Mouse (Mus musculus): Measurements from ENCODE around the gene Fads6. TPM values are rescaled to one million over a fixed set of nuclear protein-coding genes. Genes with fewer than 3 reads are reported as not detected.

Gene Fads6
- polyA plus RNA-seq, 1 experiment, result 0.71 TPM

- H3K4me3 ChIP-seq (ENCODE audit: low read depth, low read length), result no peak overlapping the region
Observed at GRCm38 (mm10) chr11:115271481-115271880, 26.0 kb downstream of the Fads6 start.

GRCm38 (mm10) chr11:115271052-115271451 lies 26.4 kb downstream of the Fads6 start:
- peaks cover 4% of the 10 kb centered on the region; the same call in 1 of the 2 replicates for H3K36me3 ChIP-seq (ENCODE audit: control insufficient read depth, insufficient read depth, low read length)
- WGBS, result 84% methylated on average over 9 of the region's 9 CpGs
- H3K27ac ChIP-seq (ENCODE audit: insufficient read depth, low read depth, low read length), result no peak overlapping the region
- peaks cover 21% of the 10 kb centered on the region for H3K27me3 ChIP-seq (ENCODE audit: control insufficient read depth, insufficient read depth, low read length)
- TF ChIP-seq CTCF (IDR thresholded peaks at IDR 0.05; ENCODE audit: extremely low read depth, insufficient read length, insufficient replicate concordance, low read depth, low read length), result no peak
- no peak for TF ChIP-seq POLR2A (IDR thresholded peaks at IDR 0.05; ENCODE audit: low read depth, low read length)
- peaks cover 6% of the 10 kb centered on the region for H3K4me1 ChIP-seq (ENCODE audit: control insufficient read depth, insufficient read depth, insufficient read length, low read length)
- no peak overlapping the region for H3K4me3 ChIP-seq (ENCODE audit: low read depth, low read length)

More at GRCm38 (mm10) chr11:115271481-115271880, 26.0 kb downstream of the Fads6 start:
- TF ChIP-seq POLR2A (IDR thresholded peaks at IDR 0.05; ENCODE audit: low read depth, low read length) (no peak), CTCF (IDR thresholded peaks at IDR 0.05; ENCODE audit: extremely low read depth, insufficient read length, insufficient replicate concordance, low read depth, low read length) (no peak)
- WGBS, result 84% methylated on average over 10 of the region's 10 CpGs
- H3K27ac ChIP-seq (ENCODE audit: insufficient read depth, low read depth, low read length), result no peak overlapping the region
- peaks cover 17% of the 10 kb centered on the region for H3K27me3 ChIP-seq (ENCODE audit: control insufficient read depth, insufficient read depth, low read length)
- peaks cover 10% of the 10 kb centered on the region for H3K4me1 ChIP-seq (ENCODE audit: control insufficient read depth, insufficient read depth, insufficient read length, low read length)
- peaks cover 4% of the 10 kb centered on the region; the same call in 1 of the 2 replicates for H3K36me3 ChIP-seq (ENCODE audit: control insufficient read depth, insufficient read depth, low read length)

DNA sequence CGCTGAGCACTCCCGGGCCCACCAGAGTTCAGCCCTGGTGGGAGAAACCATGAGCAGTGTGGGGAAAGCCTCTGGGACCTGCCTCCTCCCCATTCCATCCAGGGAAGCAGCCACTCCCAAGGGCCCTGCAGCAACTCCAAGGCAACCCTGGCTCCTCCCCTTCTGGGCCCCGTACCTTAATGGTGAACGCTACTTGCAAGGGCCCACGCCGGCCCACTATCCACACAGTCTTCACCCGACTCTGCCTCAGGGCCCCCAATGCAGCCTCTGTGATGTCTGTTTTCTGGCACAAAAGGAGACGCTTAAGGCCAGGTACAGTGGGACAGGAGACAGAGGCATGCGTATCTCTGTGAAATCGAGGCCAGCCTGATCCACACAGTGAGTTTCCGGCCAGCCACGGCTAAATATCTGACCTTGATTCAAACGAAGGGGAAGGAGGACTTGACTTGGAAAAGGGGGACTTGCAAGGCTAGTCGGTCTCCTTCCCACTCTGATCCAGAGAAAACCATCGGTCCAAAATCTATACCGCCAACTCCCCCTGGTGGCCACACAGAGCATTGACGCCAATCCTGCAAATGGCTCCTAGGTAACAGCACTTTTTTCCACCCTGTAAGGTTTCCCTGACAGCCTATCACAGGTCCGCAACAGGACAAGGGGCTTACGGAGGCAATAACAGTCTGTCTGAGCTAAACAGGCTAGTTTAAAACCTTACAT lies 27.2 kb downstream of the Fads6 start:
- Histone ChIP-seq H3K4me3 (ENCODE audit: low read depth, low read length) (no peak overlapping the region), H3K27me3 (ENCODE audit: control insufficient read depth, insufficient read depth, low read length) (peaks cover 28% of the 10 kb centered on the region), H3K27ac (ENCODE audit: insufficient read depth, low read depth, low read length) (no peak overlapping the region), H3K36me3 (ENCODE audit: control insufficient read depth, insufficient read depth, low read length) (peaks cover 4% of the 10 kb centered on the region; the same call in 1 of the 2 replicates), H3K4me1 (ENCODE audit: control insufficient read depth, insufficient read depth, insufficient read length, low read length) (peaks cover 4% of the 10 kb centered on the region; the same call in 1 of the 2 replicates)
- WGBS, result 40% methylated on average over 19 of the region's 19 CpGs
- TF ChIP-seq CTCF (IDR thresholded peaks at IDR 0.05; ENCODE audit: extremely low read depth, insufficient read length, insufficient replicate concordance, low read depth, low read length) (peak; percentile 95; the same call in 1 of the 2 replicates), POLR2A (IDR thresholded peaks at IDR 0.05; ENCODE audit: low read depth, low read length) (no peak)

- 92% methylated on average over 27 of the region's 27 CpGs for WGBS
- TF ChIP-seq CTCF (IDR thresholded peaks at IDR 0.05; ENCODE audit: extremely low read depth, insufficient read length, insufficient replicate concordance, low read depth, low read length), result no peak
- no peak for TF ChIP-seq POLR2A (IDR thresholded peaks at IDR 0.05; ENCODE audit: low read depth, low read length)
- peaks cover 4% of the 10 kb centered on the region; the same call in 1 of the 2 replicates for H3K4me1 ChIP-seq (ENCODE audit: control insufficient read depth, insufficient read depth, insufficient read length, low read length)
- H3K36me3 ChIP-seq (ENCODE audit: control insufficient read depth, insufficient read depth, low read length), result peaks cover 4% of the 10 kb centered on the region; the same call in 1 of the 2 replicates
- H3K27me3 ChIP-seq (ENCODE audit: control insufficient read depth, insufficient read depth, low read length), result peaks cover 33% of the 10 kb centered on the region
- H3K27ac ChIP-seq (ENCODE audit: insufficient read depth, low read depth, low read length), result no peak overlapping the region
- no peak overlapping the region for H3K4me3 ChIP-seq (ENCODE audit: low read depth, low read length)
Observed at GRCm38 (mm10) chr11:115269330-115270066, 28.0 kb downstream of the Fads6 start.

DNA sequence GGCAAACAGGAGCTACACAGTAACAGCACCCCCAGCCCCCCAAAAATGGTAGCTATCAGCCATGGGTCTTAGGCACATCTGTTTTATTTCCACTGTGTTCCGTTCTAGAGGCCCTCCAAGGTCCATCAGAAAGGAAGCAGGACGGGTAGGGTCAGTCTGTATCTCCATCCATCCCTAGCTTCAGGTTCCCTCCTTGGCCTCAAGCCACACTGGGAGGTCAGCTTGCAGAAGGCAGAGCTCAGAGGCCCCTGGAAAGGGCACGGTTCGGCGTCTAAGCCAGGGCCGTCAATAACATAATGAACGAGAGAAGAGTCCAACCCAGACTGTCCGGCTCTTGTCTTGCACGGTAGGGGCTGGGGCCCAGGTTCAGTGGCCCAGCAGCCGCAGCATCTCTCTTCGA lies 29.5 kb downstream of the Fads6 start:
- TF ChIP-seq POLR2A (IDR thresholded peaks at IDR 0.05; ENCODE audit: low read depth, low read length) (no peak), CTCF (IDR thresholded peaks at IDR 0.05; ENCODE audit: extremely low read depth, insufficient read length, insufficient replicate concordance, low read depth, low read length) (no peak)
- 94% methylated on average over 11 of the region's 11 CpGs for WGBS
- Histone ChIP-seq H3K4me1 (ENCODE audit: control insufficient read depth, insufficient read depth, insufficient read length, low read length) (peaks cover 4% of the 10 kb centered on the region; the same call in 1 of the 2 replicates), H3K27ac (ENCODE audit: insufficient read depth, low read depth, low read length) (no peak overlapping the region), H3K27me3 (ENCODE audit: control insufficient read depth, insufficient read depth, low read length) (peaks cover 36% of the 10 kb centered on the region), H3K4me3 (ENCODE audit: low read depth, low read length) (no peak overlapping the region), H3K36me3 (ENCODE audit: control insufficient read depth, insufficient read depth, low read length) (peaks cover 4% of the 10 kb centered on the region; the same call in 1 of the 2 replicates)

DNA sequence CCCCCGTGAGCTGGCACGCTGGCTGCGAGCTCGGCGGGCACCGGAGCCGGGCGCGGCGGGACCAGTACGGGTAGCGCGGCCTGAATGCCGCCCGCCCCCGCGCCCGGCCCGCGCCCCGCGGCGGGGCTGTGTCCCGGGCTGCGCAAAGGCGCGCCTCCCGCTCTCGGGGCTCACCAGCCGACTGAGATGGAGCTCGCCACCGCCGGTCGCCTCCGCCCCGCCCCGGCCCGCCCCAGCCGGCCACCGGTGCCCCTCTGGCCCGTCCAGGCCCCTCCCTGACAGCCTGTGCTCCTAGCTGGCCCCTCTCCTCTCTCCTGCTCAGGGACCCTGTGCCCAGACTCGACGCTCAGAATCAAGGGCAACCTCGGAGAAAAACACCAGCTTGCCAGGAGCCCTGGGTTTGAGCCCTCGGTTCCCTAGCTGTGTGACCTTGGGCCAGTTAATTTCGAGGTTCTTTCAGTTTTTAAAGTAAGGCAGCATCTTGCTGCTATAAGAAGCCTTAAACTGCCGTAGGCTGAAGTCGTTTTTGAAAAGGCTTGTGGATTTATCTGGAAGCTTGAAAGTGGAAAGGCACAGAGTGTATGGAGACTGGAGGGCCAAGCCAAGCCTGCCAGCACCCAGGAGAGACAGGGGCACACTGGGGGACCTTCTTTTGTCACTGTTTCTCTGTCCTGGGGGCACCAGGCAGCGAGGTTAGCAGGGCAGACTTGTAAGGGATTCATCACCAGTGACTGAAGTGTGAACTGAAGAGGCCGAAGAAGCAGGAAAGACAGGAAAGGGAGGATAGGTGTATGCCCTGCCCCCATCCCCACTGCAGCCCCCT lies 30.2 kb downstream of the Fads6 start, which contains the start of gene Grin2c:
Gene Grin2c, minus strand, starts transcription at position 183 of the 823 bp plus-strand sequence.
- TF ChIP-seq CTCF (IDR thresholded peaks at IDR 0.05; ENCODE audit: extremely low read depth, insufficient read length, insufficient replicate concordance, low read depth, low read length), result no peak
- TF ChIP-seq POLR2A (IDR thresholded peaks at IDR 0.05; ENCODE audit: low read depth, low read length), result no peak
- peaks cover 4% of the 10 kb centered on the region; the same call in 1 of the 2 replicates for H3K36me3 ChIP-seq (ENCODE audit: control insufficient read depth, insufficient read depth, low read length)
- WGBS, result 8% methylated on average over 45 of the region's 50 CpGs
- peaks cover 4% of the 10 kb centered on the region; the same call in 1 of the 2 replicates for H3K4me1 ChIP-seq (ENCODE audit: control insufficient read depth, insufficient read depth, insufficient read length, low read length)
- H3K27ac ChIP-seq (ENCODE audit: insufficient read depth, low read depth, low read length), result no peak within 1 kb of the TSS
- H3K4me3 ChIP-seq (ENCODE audit: low read depth, low read length), result no peak within 1 kb of the TSS
- H3K27me3 ChIP-seq (ENCODE audit: control insufficient read depth, insufficient read depth, low read length), result peaks cover 38% of the 10 kb centered on the region

Data from small intestine, adult 2 months (tissue).